In genomic region chr6:14281476-14281875, GRCm38 (mm10) we compare ENCODE assay signal across 14 mouse cellular contexts.
"Had no signal": no experiment of that assay in that cellular context is flagged by ENCODE, and none has a peak within 500 bp of the region (broad histone marks: within the 10 kb centered on the region; RNA-seq: fewer than 3 reads in every experiment).

No protein-coding gene starts in this region.

- H3K27ac ChIP-seq: limb, embryonic 13.5 days; liver, embryonic 14.5 days; midbrain, embryonic 15.5 days; neural tube, embryonic 12.5 days had no signal

- H3K27me3 ChIP-seq: limb, embryonic 13.5 days; megakaryocyte, embryonic 14.5 days; midbrain, embryonic 15.5 days; neural tube, embryonic 12.5 days had no signal

- H3K4me3 ChIP-seq: limb, embryonic 13.5 days; megakaryocyte, embryonic 14.5 days; midbrain, embryonic 15.5 days; neural tube, embryonic 12.5 days had no signal

- ATAC-seq: midbrain, embryonic 15.5 days had no signal

- H3K9me3 ChIP-seq: limb, embryonic 13.5 days; midbrain, embryonic 15.5 days; neural tube, embryonic 12.5 days had no signal

- H3K4me2 ChIP-seq: limb, embryonic 13.5 days; midbrain, embryonic 11.5 days; midbrain, embryonic 15.5 days; neural tube, embryonic 12.5 days had no signal

- DNase-seq: kidney, postnatal 25 days; layer of hippocampus, adult 9-11 months; layer of hippocampus, postnatal 36 days; lung, adult 2 months; right cerebral cortex, postnatal 4 days; spleen, adult 18-20 months; thymus, adult 2 months; thymus, postnatal 25 days had no signal

- H3K4me1 ChIP-seq: limb, embryonic 13.5 days; megakaryocyte, embryonic 14.5 days; midbrain, embryonic 15.5 days; neural tube, embryonic 12.5 days had no signal

- H3K36me3 ChIP-seq: limb, embryonic 13.5 days; midbrain, embryonic 15.5 days; neural tube, embryonic 12.5 days had no signal

- H3K9ac ChIP-seq: limb, embryonic 13.5 days; liver, embryonic 14.5 days; midbrain, embryonic 15.5 days; neural tube, embryonic 12.5 days had no signal
